Mouse (Mus musculus) MEL (cell line): Measurements from ENCODE around the gene Cpeb3. TPM values are rescaled to one million over a fixed set of nuclear protein-coding genes. Genes with fewer than 3 reads are reported as not detected.

ENCODE experiments used
- DNase-seq: peaks from one replicate; pipeline ENCODE4 v3.0.0; 2011; ENCODE audit warnings: low read depth, low spot score
- H3K27ac ChIP-seq: 2 replicates; pipeline ENCODE4 v1.5.1; 2012; ENCODE audit warnings: low read depth, mild to moderate bottlenecking, control low read depth, low read length, moderate library complexity; ENCODE audit not compliant: control insufficient read depth
- H3K27me3 ChIP-seq, 2 experiments: fragments of 150-350 bp in 1 of 2; sonication (generic) in 1 of 2; 2 replicates each; pipeline ENCODE4 v1.6.1; 2012; ENCODE audit warnings: low read length in 2 of 2, mild to moderate bottlenecking in 2 of 2, improper control_type of control experiment in 1 of 2, moderate library complexity in 1 of 2; ENCODE audit not compliant: insufficient read depth in 2 of 2, control insufficient read depth in 1 of 2
- H3K36me3 ChIP-seq, 2 experiments: 2 replicates each; pipeline ENCODE4 v1.6.1; 2012 to 2014; ENCODE audit warnings: low read length in 2 of 2, improper control_type of control experiment in 1 of 2, inconsistent platforms in 1 of 2, mild to moderate bottlenecking in 1 of 2; ENCODE audit not compliant: insufficient read depth in 2 of 2, control insufficient read depth in 1 of 2
- H3K4me1 ChIP-seq, 2 experiments: fragments of 150-350 bp in 1 of 2; sonication (generic) in 1 of 2; 2 replicates each; pipeline ENCODE4 v1.6.1; 2012; ENCODE audit warnings: low read length in 2 of 2, improper control_type of control experiment in 1 of 2, mild to moderate bottlenecking in 1 of 2; ENCODE audit not compliant: insufficient read depth in 2 of 2, control insufficient read depth in 1 of 2
- H3K4me3 ChIP-seq, 2 experiments: fragments of 150-350 bp in 1 of 2; sonication (generic) in 1 of 2; 2 replicates each; pipeline ENCODE4 v1.5.1; 2012; ENCODE audit warnings: low read depth in 2 of 2, low read length in 2 of 2, mild to moderate bottlenecking in 2 of 2, moderate library complexity in 2 of 2, control low read depth in 1 of 2, improper control_type of control experiment in 1 of 2; ENCODE audit not compliant: control insufficient read depth in 1 of 2, insufficient read depth in 1 of 2
- H3K79me2 ChIP-seq: 2 replicates; pipeline ENCODE4 v1.6.1; 2012; ENCODE audit warnings: mild to moderate bottlenecking, low read length, moderate library complexity; ENCODE audit not compliant: control insufficient read depth, poor library complexity, insufficient read depth
- H3K9ac ChIP-seq: 2 replicates; pipeline ENCODE4 v1.6.1; 2012; ENCODE audit warnings: low read depth, mild to moderate bottlenecking, control low read depth, low read length, moderate library complexity; ENCODE audit not compliant: control insufficient read depth, poor library complexity, severe bottlenecking
- H3K9me3 ChIP-seq: fragments of 150-350 bp; sonication (generic); replicated peaks from 2 replicates; pipeline ENCODE4 v1.6.1; 2012; ENCODE audit warnings: mild to moderate bottlenecking, low read length, improper control_type of control experiment, moderate library complexity; ENCODE audit not compliant: insufficient read depth
- BHLHE40 ChIP-seq: IDR thresholded peaks from 2 replicates; pipeline ENCODE4 v1.6.1; 2012; ENCODE audit warnings: low read depth, mild to moderate bottlenecking, inconsistent platforms, low read length, improper control_type of control experiment, borderline replicate concordance
- CHD1 ChIP-seq: IDR thresholded peaks from 2 replicates; pipeline ENCODE4 v1.6.1; 2012; ENCODE audit warnings: low read depth, mild to moderate bottlenecking, inconsistent platforms, low read length, improper control_type of control experiment
- CTCF ChIP-seq, 3 experiments: IDR thresholded peaks in 2 of 3; conservative IDR thresholded peaks in 1 of 3; 2 replicates each; pipeline ENCODE4 v1.5.1; 2011 to 2012; ENCODE audit warnings: low read length in 3 of 3, low read depth in 2 of 3, mild to moderate bottlenecking in 2 of 3, improper control_type of control experiment in 1 of 3, inconsistent platforms in 1 of 3, mixed read lengths in 1 of 3, moderate library complexity in 1 of 3; ENCODE audit not compliant: control insufficient read depth in 1 of 3, insufficient read depth in 1 of 3, poor library complexity in 1 of 3, severe bottlenecking in 1 of 3
- E2F4 ChIP-seq: IDR thresholded peaks from 2 replicates; pipeline ENCODE4 v1.6.1; 2011; ENCODE audit warnings: low read depth, low read length, improper control_type of control experiment, borderline replicate concordance
- ELF1 ChIP-seq: IDR thresholded peaks from 2 replicates; pipeline ENCODE4 v1.6.1; 2014; ENCODE audit warnings: low read depth, mild to moderate bottlenecking, inconsistent platforms, low read length, improper control_type of control experiment, moderate library complexity
- GABPA ChIP-seq: IDR thresholded peaks from 2 replicates; pipeline ENCODE4 v1.6.1; 2012; ENCODE audit warnings: low read depth, mild to moderate bottlenecking, inconsistent platforms, low read length, improper control_type of control experiment, moderate library complexity
- GATA1 ChIP-seq: IDR thresholded peaks from 2 replicates; pipeline ENCODE4 v1.6.1; 2011; ENCODE audit warnings: low read depth, low read length, improper control_type of control experiment
- HCFC1 ChIP-seq: IDR thresholded peaks from 2 replicates; pipeline ENCODE4 v1.6.1; 2012; ENCODE audit warnings: low read depth, mild to moderate bottlenecking, inconsistent platforms, low read length, improper control_type of control experiment, moderate library complexity
- KAT2A ChIP-seq: conservative IDR thresholded peaks from 2 replicates; pipeline ENCODE4 v1.6.1; 2012; ENCODE audit warnings: low read depth, low read length, improper control_type of control experiment, inconsistent platforms
- MAX ChIP-seq: IDR thresholded peaks from 2 replicates; pipeline ENCODE4 v1.6.1; 2011; ENCODE audit warnings: low read length, improper control_type of control experiment
- MAZ ChIP-seq: IDR thresholded peaks from 2 replicates; pipeline ENCODE4 v1.6.1; 2012; ENCODE audit warnings: low read depth, mild to moderate bottlenecking, inconsistent platforms, low read length, improper control_type of control experiment
- MXI1 ChIP-seq: IDR thresholded peaks from 2 replicates; pipeline ENCODE4 v1.6.1; 2011; ENCODE audit warnings: mild to moderate bottlenecking, low read depth, low read length, improper control_type of control experiment
- MYC ChIP-seq: IDR thresholded peaks from 2 replicates; pipeline ENCODE4 v1.6.1; 2011; ENCODE audit warnings: low read depth, mild to moderate bottlenecking, low read length, improper control_type of control experiment, moderate library complexity
- NELFE ChIP-seq: IDR thresholded peaks from 2 replicates; pipeline ENCODE4 v1.6.1; 2011; ENCODE audit warnings: low read depth, low read length, improper control_type of control experiment
- POLR2AphosphoS5 ChIP-seq: IDR thresholded peaks from 2 replicates; pipeline ENCODE4 v1.6.1; 2012; ENCODE audit warnings: low read depth, borderline replicate concordance, mild to moderate bottlenecking, inconsistent platforms, low read length, moderate library complexity, mixed read lengths
- RAD21 ChIP-seq: IDR thresholded peaks from 2 replicates; pipeline ENCODE4 v1.6.1; 2011; ENCODE audit warnings: mild to moderate bottlenecking, low read depth, low read length, improper control_type of control experiment
- SIN3A ChIP-seq: IDR thresholded peaks from 2 replicates; pipeline ENCODE4 v1.6.1; 2012; ENCODE audit warnings: low read length, improper control_type of control experiment, inconsistent platforms
- UBTF ChIP-seq: IDR thresholded peaks from 2 replicates; pipeline ENCODE4 v1.6.1; 2012; ENCODE audit warnings: low read depth, mild to moderate bottlenecking, inconsistent platforms, low read length, improper control_type of control experiment, moderate library complexity, borderline replicate concordance; ENCODE audit not compliant: insufficient read depth
- USF1 ChIP-seq: IDR thresholded peaks from 2 replicates; pipeline ENCODE4 v1.6.1; 2014; ENCODE audit warnings: low read depth, mild to moderate bottlenecking, inconsistent platforms, low read length, improper control_type of control experiment, moderate library complexity
- USF2 ChIP-seq, 2 experiments: IDR thresholded peaks; 2 replicates each; pipeline ENCODE4 v1.6.1; 2011 to 2012; ENCODE audit warnings: improper control_type of control experiment in 2 of 2, low read length in 2 of 2, borderline replicate concordance in 1 of 2, inconsistent platforms in 1 of 2, low read depth in 1 of 2, mild to moderate bottlenecking in 1 of 2; ENCODE audit not compliant: insufficient read depth in 1 of 2
- ZKSCAN1 ChIP-seq: IDR thresholded peaks from 2 replicates; pipeline ENCODE4 v1.6.1; 2012; ENCODE audit warnings: low read depth, mild to moderate bottlenecking, inconsistent platforms, low read length, improper control_type of control experiment, moderate library complexity
- ZMIZ1 ChIP-seq: IDR thresholded peaks from 2 replicates; pipeline ENCODE4 v1.6.1; 2012; ENCODE audit warnings: low read depth, mild to moderate bottlenecking, inconsistent platforms, low read length, improper control_type of control experiment, moderate library complexity
- polyA plus RNA-seq, 2 experiments: library from polyadenylated mRNA; stranded (reverse) in 1 of 2; unstranded in 1 of 2; fragments of >175 nt in 1 of 2; fragments of >200 nt in 1 of 2; gene quantifications; 2 replicates each; pipeline versions ENCODE4 v1.2.1 to v1.2.4; 2012; ENCODE audit warnings: low replicate concordance in 2 of 2, low read depth in 1 of 2; ENCODE audit not compliant: insufficient read length in 2 of 2, insufficient read depth in 1 of 2, missing spikeins in 1 of 2
- total RNA-seq: library from RNA; depleted of rRNA; stranded (reverse); fragments of 300-350 nt; gene quantifications from 2 replicates; pipeline ENCODE4 v1.2.3, GENCODE M21; 2012

The Cpeb3 gene
- total and polyA plus RNA-seq, 3 experiments: 0.35 to 0.93 TPM; not detected in 1

DNA sequence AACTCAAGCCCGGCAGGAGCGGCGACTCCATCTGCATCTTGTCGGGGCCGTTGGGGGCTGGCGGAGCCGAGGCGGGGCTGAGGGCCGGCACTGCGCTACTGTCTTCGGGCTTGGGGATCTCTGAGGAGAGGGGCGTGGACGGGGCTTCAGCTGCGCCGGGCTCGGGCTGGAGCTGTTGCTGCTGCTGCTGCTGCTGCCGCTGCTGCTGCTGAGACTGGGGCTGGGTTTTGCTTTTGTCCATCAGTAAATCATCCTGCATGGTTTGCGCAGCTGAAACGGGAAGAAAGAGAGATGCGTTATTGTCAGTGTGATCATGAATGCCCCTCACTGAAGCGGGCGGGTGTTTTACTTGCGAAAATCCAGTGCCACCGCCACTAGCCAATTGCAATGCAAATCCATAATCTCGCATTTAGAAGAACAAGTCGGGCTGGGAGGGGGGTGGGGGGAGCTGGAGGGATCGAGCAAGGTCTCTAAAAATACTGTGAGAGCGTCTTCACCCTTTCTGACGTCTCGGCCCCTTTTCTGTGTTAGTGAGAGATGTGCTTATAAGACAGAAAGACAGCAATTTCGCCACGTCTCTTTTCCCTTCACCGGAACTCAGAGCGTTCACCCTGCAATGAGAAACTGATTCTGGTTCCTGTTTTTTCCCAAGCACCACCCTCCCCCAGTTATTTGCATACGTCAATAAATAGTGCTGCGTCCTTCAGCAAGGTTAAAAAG, 33.5 kb downstream of the Cpeb3 start (continued):
- TF ChIP-seq HCFC1: peak; percentile 50; the same call in 1 of the 2 replicates
- peak; percentile 15 for TF ChIP-seq MXI1
- no peak for TF ChIP-seq NELFE

- peaks cover 2 to 6% of the 10 kb centered on the region in 2 experiments; a peak in 2 of 4 replicates for H3K4me1 ChIP-seq
Measured at GRCm38 (mm10) chr19:37174116-37174715, 34.2 kb downstream of the Cpeb3 start.

GRCm38 (mm10) chr19:37173331-37174115, 34.9 kb downstream of the Cpeb3 start:
- no peaks in the 10 kb centered on the region for H3K9me3 ChIP-seq
- peak overlapping the region; percentile 61 for H3K9ac ChIP-seq
- DNase-seq: no peak
- no peak overlapping the region for H3K27ac ChIP-seq
- peaks cover 0 to 2% of the 10 kb centered on the region in 2 experiments; a peak in 1 of 4 replicates for H3K36me3 ChIP-seq
- H3K79me2 ChIP-seq: no peaks in the 10 kb centered on the region; the same call in 1 of the 2 replicates
- TF ChIP-seq ELF1 (no peak), MYC (no peak), CHD1 (no peak), MAX (no peak), ZKSCAN1 (no peak), GATA1 (no peak), BHLHE40 (no peak), USF2 (IDR thresholded peaks at IDR 0.05; ENCODE audit: borderline replicate concordance in 1 of 2, insufficient read depth in 1 of 2, low read depth in 1 of 2, low read length in 2 of 2) (no peak), MAZ (no peak), KAT2A (no peak), SIN3A (no peak), HCFC1 (no peak), GABPA (no peak), E2F4 (no peak), UBTF (no peak), POLR2AphosphoS5 (no peak), USF1 (no peak)
- H3K4me1 ChIP-seq: peaks cover 2 to 6% of the 10 kb centered on the region in 2 experiments; a peak in 2 of 4 replicates
- peak overlapping the region; percentile 80 to 91; a peak in 3 of 4 replicates for H3K4me3 ChIP-seq
- H3K27me3 ChIP-seq: no peaks in the 10 kb centered on the region

More at GRCm38 (mm10) chr19:37174116-37174715, 34.2 kb downstream of the Cpeb3 start:
- DNase-seq: no peak
- H3K9ac ChIP-seq: peak overlapping the region; percentile 61
- H3K79me2 ChIP-seq: no peaks in the 10 kb centered on the region; the same call in 1 of the 2 replicates
- no peak for TF ChIP-seq USF2 (IDR thresholded peaks at IDR 0.05; ENCODE audit: borderline replicate concordance in 1 of 2, insufficient read depth in 1 of 2, low read depth in 1 of 2, low read length in 2 of 2)
- TF ChIP-seq ZMIZ1: no peak
- no peak for TF ChIP-seq CTCF (IDR thresholded peaks at IDR 0.05 in 2 of 3, conservative IDR thresholded peaks at IDR 0.05 in 1 of 3; ENCODE audit: control insufficient read depth in 1 of 3, insufficient read depth in 1 of 3, low read depth in 2 of 3, low read length in 3 of 3, poor library complexity in 1 of 3, severe bottlenecking in 1 of 3)
- TF ChIP-seq KAT2A: no peak
- TF ChIP-seq ELF1: no peak
- TF ChIP-seq RAD21: no peak
- TF ChIP-seq GATA1: no peak
- no peaks in the 10 kb centered on the region for H3K27me3 ChIP-seq
- no peak overlapping the region for H3K27ac ChIP-seq
- H3K4me3 ChIP-seq: peak overlapping the region; percentile 80 to 91
- no peaks in the 10 kb centered on the region for H3K9me3 ChIP-seq
- peaks cover 0 to 2% of the 10 kb centered on the region in 2 experiments; a peak in 1 of 4 replicates for H3K36me3 ChIP-seq
